Mouse (Mus musculus) brain, adult 2 months (tissue): ENCODE results near the gene Ppm1e.
A peak's percentile ranks its signal among the peaks of the same experiment; 100 is the strongest.

Source experiments
- DNase-seq: peaks from one replicate; pipeline ENCODE4 v3.0.0; 2011; ENCODE audit warnings: low read depth, low spot score

The Ppm1e gene

DNA sequence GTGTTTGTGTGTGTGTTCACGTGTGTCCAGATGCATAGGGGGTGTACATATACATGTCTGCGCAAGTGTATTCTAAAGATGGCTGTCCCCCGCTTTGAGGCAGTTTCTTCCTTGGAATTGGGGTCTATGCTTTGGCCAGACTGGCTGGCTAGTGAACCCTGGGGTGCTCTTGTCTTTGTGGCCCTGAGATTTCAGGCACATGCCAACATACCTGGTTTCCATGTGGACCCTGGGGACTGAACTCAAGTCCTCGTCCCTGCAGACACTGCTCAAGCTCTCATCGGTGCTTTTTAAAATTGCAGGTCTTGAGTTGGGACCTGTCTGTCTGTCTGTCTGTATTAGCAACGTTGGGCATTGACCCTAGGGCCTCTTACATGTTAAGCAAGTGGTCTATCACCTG, 105.5 kb downstream of the Ppm1e start:
- DNase-seq, result no peak

DNA sequence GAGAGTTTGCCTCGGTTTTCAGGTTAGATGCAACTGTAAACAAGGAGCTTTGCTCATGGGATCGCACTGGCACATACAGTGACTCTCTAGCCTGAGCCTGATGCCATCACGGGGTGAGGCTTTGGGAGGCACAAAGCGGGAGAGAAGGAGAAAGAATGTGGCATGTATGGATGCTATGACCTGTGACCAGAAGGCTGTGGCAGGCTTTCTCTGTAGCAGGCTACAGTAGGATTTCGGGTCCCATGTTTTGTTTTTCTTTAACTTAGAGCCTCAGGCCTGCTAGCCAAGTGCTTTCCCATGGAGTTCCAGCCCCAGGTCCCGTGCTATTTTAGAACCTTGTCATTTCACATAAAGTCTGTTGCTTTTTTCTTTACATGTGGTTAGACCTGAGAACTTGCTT, 108.7 kb downstream of the Ppm1e start:
- DNase-seq, result no peak

DNA sequence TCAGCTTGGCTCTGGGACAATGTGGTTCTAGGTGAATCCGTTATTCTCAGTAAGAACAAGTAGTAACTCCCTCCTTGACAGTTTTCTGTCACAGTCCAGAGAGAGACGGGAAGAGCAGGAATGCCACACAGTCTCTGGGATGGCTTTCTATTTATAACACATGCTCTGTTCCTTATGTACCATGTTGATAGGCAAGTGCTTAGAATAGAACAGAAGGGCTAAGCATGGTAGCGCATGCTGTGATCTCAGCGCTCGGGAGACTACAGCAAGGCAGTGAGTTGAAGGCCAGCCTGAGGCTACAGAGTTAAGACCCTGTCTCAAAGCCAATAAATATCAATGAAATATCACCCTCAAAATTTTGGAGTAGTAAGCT, 111.3 kb downstream of the Ppm1e start:
- DNase-seq, result peak; percentile 64

DNA sequence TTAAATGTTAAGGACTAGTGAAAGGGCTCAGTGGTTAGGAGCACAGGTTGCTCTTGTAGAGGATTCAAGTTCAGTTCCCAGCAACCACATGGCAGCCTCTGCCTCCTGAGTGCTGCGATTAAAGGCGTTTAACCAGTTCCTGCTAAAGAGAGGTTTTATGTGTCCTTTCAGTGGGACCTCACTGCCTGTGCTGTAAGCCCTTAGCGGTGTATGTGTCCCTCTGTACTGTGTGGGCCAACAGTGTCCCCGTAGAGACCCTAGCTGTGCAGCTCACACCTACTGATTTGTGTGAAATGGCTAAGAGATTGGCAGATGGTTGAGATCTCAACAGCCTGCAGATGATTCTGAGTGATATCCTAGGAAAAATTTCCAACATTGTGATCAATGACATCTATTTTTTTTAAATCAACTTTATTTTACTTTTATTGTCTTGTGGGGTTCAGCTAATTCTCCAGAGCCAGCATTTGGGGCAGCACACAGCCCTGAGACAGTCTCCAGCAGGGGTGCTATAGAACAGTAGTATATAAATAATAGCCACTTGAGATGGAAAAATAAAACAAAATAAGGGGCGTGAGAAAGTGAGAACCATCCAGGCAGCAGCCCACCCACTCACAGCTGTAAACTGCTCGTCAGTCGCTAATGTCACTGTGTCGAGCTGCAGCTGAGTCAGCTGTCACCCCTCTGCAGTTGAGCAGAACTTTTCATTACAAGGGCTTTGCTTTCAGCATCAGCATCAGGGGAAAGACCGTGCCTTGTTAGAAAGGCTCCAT, 111.9 kb downstream of the Ppm1e start:
- DNase-seq, result peak; percentile 77

DNA sequence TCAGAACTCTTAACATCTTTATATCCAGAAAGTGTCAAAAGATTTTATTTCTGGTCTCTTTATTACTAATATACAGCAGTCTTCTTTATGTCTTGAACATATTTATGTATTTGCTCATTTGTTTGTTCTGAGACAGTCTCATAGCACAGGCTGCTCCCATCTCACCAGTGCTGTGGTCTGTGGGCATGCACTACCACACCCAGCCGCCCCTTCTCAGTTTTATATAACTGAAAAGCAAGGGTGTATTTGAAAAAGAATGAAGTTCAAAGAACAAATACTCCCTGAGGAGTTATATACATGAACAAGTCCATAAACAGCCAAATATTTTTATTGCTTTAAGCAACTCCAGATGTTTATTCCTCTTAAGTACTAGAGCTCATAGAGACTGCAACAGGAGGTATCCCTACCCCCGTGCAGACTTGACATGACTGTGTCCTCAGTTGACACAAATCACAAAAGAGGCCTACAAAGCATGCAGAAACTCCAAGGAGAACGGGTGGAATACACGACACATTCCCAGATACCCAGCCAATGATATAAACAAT, 112.6 kb downstream of the Ppm1e start:
- no peak for DNase-seq

DNA sequence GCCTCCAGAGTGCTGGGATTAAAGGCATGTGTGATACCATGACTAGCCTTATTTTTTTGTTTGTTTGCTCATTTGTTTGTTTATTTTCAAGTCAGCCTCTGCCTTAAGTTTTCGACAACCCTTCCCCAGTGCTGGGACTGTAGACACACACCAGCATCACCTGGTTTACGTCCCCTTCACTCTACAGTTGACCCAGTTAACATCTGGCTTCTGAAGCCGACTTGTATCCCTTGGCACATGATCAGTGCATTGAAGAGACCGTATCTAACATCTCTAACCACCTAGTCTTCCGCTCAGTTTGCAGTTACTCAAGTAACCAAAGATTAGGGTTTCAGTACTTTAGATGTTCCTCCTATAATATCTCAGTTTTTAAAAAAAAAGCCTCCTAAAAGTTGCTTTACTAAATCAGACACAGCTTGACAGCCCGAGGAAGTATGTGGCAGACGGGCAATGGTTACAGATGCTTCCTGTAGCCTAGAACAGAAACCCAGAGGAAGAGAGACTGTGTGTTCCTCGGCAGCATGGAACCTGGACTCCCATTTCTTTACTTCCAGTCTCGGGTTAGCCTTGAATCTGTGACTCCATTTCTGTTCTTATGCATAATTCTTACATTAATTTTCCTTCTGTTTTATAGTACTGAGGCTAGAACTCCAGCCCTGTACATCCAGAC, 113.5 kb downstream of the Ppm1e start:
- no peak for DNase-seq

DNA sequence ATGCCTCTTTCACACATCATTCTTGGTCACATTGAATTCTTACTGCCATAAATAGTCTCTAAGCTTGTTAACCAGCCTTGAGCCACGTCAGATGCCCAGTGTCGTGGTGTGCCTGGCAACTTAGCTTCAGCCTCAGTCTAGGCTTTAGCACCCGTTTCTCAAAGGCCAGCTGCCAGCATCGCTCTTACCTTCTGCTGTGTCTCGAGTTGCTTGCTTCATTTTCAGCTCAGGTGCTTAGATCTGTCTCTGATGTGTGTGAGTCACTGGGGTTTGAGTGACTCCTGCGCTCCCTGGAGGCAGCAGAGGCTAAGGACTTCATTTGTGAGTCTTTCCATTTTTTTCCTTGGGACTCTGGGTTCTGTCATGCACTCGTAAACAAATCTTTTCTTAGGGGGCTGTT, 117.6 kb downstream of the Ppm1e start:
- peak; percentile 77 for DNase-seq

DNA sequence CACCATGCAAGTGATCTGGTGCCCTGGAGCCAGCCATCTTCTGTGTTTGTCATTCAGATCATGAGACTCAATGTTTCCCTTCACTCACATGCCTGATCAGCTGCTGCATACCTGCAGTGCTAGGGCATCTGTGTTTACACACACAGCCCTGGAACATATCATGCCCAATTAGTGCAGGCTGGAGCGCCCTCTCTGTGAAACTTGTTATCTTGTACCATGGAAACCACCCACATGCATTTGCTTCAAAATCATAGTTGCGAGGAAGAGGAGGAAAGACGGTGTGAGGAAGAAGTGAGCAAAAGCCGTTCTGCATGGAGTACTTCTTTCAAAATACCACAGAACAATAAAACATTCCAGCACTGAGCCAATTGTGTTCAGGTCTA, 118.0 kb downstream of the Ppm1e start:
- DNase-seq, result peak; percentile 65

DNA sequence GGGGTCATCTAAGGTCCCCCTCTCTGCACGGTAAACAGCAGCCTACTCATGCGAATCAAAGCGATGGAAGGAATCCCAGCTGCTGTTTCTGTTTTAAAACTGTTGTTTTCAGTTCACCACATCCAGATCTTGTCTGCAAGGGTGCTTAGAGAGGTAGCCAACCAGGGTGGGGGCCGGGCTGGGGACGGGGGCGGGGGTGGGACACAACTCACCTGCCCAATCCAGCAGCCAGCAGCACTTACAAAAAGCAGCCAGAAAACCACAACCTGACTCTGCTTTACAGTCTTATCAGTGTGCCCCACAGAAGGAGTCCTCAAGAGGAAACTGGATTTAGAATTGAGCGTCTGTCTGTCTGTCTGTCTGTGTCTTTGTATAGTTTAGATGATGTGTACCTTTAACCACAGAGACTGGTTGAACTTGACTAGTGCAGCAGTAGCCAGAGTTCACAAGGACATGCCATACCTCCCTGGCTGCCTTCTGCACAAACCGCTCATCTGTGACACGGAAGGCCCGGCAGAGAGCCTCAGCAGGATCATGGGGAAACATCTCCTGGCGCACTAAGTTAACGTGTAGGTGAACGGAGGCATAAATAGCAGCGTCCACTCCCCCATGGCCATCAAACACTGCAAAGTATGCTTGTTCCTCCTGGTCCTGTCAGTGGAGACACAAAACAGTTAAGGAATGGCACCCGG, 118.5 kb downstream of the Ppm1e start:
- peak; percentile 63 for DNase-seq

DNA sequence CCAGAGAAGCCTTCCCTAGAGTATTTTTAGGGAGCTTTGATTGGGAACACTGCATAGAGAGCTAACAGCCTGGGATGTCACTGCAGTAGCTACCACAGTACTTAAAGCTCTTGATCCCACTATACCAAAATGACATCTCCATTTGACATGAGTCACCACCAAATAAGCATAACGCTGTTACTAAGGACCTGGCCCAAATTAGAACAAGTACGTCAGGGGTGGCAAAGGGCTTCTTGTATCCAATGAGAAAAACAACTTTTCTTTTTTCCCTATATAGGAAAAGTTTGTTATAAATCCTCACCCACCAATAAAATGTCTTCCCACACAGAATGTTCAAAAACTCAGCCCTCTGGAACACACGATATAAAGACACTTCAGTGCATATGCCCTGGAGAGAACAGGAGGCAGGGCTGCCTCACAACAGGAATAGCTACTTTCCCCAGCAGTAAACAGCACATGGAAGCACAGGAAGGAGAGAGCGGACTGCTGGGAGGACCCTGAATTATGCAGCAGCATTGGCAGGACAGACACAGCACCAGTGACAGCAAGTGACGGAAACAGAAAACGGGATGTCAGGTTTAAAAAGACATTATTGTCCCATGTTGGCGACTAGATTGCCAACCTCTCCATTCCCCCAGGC, 119.8 kb downstream of the Ppm1e start:
- peak; percentile 73 for DNase-seq

DNA sequence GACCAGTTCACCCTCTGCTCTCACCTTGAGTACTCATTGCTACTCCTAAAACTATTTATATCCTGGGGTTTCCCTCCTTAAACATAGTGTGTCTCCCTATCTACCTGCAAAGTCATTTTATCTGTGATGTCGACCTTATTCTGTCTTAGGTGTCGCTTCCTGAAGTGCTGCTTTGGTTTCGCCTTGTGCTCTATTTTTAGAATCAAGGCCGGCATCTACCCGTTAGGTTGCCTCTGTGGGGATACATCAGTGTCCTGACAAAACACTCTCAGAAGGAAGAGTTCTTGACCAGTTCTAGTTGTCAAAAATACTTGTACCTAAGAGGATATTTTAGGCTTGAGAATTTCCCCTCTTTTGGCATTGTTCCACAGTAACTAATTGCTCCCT, 123.3 kb downstream of the Ppm1e start:
- no peak for DNase-seq

DNA sequence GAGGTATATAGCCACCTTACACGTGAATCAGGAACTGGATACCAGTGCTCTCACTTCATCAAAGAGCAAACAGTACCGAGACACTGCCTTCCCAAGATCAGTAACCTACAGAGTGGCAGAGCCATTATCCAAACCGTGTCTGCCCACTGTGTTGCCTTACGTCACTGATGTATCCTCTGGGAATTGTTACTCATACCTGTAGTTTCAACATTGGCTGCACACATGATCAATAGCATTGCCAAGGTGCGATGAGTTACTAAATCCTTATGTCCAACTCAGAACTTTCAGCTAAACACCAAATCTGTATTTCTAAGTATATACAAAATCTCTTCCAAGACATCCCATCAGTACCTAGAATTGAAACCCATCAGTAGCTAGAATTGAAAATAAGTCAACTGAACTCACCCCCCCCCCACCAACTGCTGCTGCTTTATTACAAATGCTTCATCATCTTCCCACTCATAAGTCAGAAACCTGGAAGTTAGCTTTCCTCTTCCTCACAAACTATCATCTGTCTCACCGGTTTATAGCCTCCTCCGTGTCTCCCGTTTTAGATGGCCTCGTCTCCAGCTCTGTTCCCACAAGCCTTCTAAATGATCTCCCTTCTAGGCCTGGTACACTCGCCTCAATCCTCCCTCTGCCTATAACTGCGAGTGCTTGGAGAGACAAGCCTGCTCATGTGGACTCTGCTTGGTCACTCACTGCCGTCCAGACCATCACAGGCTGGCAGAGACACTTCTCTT, 123.9 kb downstream of the Ppm1e start:
- DNase-seq, result peak; percentile 75

DNA sequence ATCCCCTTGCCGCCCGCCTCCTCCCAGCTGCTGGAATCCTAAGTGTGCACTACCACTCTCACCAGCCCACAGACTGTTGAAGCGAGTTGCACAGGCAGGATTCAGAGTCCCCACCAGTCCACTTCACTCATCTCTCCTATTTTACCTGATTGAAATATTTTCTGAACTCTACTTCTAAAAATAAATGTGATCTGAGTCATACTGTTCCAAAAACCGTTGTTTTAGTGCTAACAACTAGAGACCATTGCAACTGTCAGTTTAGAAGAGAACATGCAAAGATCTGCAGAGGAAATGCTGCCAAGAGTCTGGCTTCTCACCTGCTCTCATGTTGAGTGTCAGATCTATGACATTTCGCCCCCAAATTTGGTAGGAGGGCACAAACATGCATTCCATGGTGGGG, 125.4 kb downstream of the Ppm1e start:
- peak; percentile 59 for DNase-seq

DNA sequence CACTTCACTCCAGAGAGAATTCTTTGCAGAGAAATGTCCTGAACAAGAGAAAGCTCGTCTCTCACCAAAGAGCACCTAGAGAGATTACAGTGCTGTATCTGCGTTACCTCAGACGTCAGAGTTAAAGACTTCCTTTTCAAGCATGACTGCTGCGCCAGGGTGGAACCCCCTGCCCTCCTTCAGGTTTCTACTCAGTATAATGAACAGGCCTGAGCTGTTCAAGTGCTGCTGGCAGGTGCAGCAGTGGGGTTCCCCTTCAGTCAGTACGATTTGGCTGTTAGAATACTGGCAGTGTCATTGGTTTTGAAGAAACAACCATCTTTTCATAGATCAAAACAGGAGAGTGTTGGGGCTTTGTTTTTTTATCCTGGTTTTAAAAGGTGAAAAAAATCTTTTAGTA, 131.8 kb downstream of the Ppm1e start:
- DNase-seq, result no peak

DNA sequence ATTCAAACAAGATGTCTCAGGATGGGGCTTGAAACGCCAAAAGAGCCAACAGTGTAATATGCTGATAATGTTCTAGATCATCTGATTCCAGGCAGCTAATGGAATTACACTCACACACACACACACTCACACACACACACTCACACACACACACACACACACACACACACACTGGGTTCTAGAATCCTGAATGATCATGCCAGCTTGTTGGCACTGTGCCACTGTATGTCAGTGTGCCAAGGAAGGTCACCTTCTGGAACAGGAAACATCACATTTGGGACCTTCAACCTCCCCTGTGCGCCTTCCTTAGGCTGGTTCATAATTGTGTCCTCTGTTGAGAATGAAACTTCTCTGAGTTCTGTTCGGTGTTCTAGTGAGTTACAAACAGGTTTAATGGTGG, 136.1 kb downstream of the Ppm1e start:
- no peak for DNase-seq

DNA sequence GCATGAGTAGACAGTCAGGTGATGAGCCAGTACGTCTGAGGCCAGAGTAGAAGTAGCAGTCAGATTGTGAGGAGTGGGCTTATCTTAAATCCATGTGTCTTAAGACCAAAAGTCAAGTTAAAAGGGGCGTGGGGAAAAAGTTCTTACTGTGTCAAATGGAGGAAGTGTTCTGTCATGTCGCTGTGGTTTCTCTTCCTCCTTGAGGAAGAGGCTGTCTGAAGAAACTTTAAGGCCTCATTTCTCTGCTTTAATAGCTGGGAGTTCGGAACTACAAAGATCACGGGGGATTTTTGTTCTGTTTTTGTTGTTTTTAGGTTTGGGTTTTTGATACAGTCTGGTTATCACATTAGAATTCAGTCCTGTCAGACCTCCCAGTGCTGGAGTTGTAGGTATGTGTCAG, 146.5 kb downstream of the Ppm1e start:
- DNase-seq, result no peak
